Mouse (Mus musculus): ENCODE measurements around the gene Prdx1.

DNA sequence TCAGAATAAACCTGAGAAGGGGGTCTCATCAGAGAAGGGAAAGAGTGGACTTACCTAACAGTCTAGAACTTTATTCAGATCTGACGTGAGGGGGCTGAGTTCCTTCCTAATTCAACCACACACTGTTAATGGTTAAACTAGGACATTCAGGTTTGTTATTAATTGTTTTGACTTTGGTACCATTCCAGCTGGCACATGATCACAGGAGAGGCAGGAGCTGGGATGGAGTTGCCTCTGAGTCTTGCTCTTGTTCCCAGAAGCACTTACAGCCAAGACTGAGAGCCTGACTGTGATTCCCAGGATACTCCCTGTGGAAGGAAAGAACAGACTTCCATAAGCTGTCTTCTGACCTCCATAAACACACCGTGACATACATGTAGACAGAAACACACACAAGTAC, 25.9 kb upstream of the Prdx1 start:
- TF ChIP-seq POLR2A (IDR thresholded peaks at IDR 0.05; ENCODE audit: low read depth, low read length) (no peak), CTCF (IDR thresholded peaks at IDR 0.05; ENCODE audit: extremely low read depth, insufficient read length, insufficient replicate concordance, low read depth, low read length) (no peak)

Data from small intestine, adult 2 months (tissue).